Mouse (Mus musculus): Measurements from ENCODE around the gene Arhgap1. TPM values are rescaled to one million over a fixed set of nuclear protein-coding genes. Genes with fewer than 3 reads are reported as not detected.

Gene Arhgap1
- polyA plus RNA-seq, 1 experiment from 2014 or later = 149 TPM

DNA sequence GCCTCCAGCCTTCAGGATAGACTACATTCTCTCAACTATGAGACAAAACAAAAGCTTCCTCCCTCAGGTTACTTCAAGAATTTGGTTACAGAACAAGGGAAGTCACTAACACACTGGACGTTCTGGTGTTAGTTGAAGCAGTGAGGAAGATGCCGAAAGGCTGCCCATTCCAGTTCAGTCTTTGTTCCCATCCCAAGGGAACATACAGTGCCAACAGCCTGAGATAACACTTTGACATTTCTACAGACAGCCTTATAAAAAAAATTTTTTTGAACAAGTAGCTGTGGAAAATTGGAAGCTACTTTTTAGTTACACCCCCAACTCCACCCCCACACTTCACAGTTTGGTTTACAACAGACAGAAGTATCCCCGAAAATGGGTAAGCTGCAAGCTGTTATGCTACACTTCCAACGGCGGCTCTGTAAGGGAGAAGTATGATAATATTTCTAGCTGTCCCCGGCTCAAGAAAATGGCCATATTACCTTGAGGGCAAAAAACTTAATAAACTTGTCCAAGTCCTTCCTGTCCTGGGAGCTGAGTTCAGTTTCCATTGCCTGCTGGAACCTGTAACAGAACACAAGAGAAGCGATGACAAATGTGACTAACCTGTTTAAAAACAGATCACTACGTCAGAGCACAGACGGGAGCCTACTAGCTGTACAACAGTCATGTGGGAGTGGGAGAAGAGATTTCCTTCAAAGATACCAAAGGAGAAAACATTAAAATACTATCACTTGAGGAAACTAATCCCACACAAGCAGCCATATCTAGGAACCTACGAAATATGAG lies 46.0 kb downstream of the Arhgap1 start:
- Histone ChIP-seq H3K9me3 (ENCODE audit: control insufficient read depth, low read length) (no peaks in the 10 kb centered on the region), H3K36me3 (ENCODE audit: control insufficient read depth, insufficient read depth, low read length) (peaks cover 23% of the 10 kb centered on the region), H3K4me1 (replicated peaks; ENCODE audit: control insufficient read depth, insufficient read depth, low read length) (no peaks in the 10 kb centered on the region), H3K9ac (ENCODE audit: low read length) (no peak overlapping the region), H3K27ac (ENCODE audit: low read depth) (no peak overlapping the region), H3K27me3 (replicated peaks; ENCODE audit: control insufficient read depth, insufficient read depth, low read length) (no peaks in the 10 kb centered on the region), H3K4me2 (ENCODE audit: low read length) (no peak overlapping the region), H3K4me3 (ENCODE audit: low read depth, low read length) (no peak overlapping the region)
- WGBS = 89% methylated on average over 10 of the region's 10 CpGs
- DNase-seq (ENCODE audit: low spot score) = no peak
- no peak for ATAC-seq (replicated peaks; ENCODE audit: low FRiP score, low TSS enrichment, low read depth)

DNA sequence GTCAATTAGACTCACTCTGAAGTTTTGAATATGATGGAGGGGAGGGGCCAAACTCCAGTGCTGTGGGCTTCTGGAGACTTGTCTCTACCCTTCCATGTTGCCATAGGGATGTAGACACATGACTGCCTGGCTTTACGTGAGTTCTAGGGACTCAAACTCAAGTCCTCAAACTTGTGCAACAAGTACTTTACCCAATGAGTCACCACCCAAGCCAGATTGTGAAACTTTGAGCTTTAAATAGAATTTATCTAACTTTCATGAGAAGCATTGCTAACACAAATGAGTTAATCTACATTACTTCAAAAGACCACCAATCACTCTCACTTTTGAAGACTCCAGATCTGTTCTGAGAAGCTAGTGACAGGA lies 46.5 kb downstream of the Arhgap1 start:
- Histone ChIP-seq H3K9me3 (ENCODE audit: control insufficient read depth, low read length) (no peaks in the 10 kb centered on the region), H3K4me2 (ENCODE audit: low read length) (no peak overlapping the region), H3K9ac (ENCODE audit: low read length) (no peak overlapping the region), H3K4me1 (replicated peaks; ENCODE audit: control insufficient read depth, insufficient read depth, low read length) (no peaks in the 10 kb centered on the region), H3K4me3 (ENCODE audit: low read depth, low read length) (no peak overlapping the region), H3K36me3 (ENCODE audit: control insufficient read depth, insufficient read depth, low read length) (peaks cover 23% of the 10 kb centered on the region), H3K27me3 (replicated peaks; ENCODE audit: control insufficient read depth, insufficient read depth, low read length) (no peaks in the 10 kb centered on the region), H3K27ac (ENCODE audit: low read depth) (no peak overlapping the region)
- ATAC-seq (replicated peaks; ENCODE audit: low FRiP score, low TSS enrichment, low read depth) (no peak), DNase-seq (ENCODE audit: low spot score) (no peak)
- WGBS = 89% methylated on average over 1 of the region's 1 CpGs

DNA sequence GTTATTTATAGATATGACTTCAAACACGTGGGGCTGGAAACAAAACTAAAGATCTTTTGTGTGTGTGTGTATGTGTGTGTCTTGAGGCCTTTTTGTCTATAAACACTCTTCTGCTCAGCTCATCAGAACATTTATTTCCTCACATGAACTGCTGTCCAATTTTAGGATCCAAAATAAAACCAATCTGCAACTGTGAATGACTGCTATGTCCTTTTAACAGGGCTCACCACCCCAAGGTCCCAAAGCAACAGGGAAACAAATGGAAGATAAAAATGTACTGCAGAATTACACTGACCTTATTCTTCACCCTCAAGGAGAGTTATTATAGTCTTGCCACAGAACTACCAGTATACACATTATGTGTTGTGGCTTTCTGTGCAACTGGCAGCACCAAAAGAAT lies 49.6 kb downstream of the Arhgap1 start:
- peaks cover 12% of the 10 kb centered on the region for H3K36me3 ChIP-seq (ENCODE audit: control insufficient read depth, insufficient read depth, low read length)
- no peak overlapping the region for H3K4me2 ChIP-seq (ENCODE audit: low read length)
- 54% methylated on average over 1 of the region's 1 CpGs for WGBS
- no peaks in the 10 kb centered on the region for H3K4me1 ChIP-seq (replicated peaks; ENCODE audit: control insufficient read depth, insufficient read depth, low read length)
- no peak for DNase-seq (ENCODE audit: low spot score)
- H3K4me3 ChIP-seq (ENCODE audit: low read depth, low read length) = no peak overlapping the region
- no peak overlapping the region for H3K27ac ChIP-seq (ENCODE audit: low read depth)
- H3K27me3 ChIP-seq (replicated peaks; ENCODE audit: control insufficient read depth, insufficient read depth, low read length) = no peaks in the 10 kb centered on the region
- no peak overlapping the region for H3K9ac ChIP-seq (ENCODE audit: low read length)
- no peak for ATAC-seq (replicated peaks; ENCODE audit: low FRiP score, low TSS enrichment, low read depth)
- H3K9me3 ChIP-seq (ENCODE audit: control insufficient read depth, low read length) = no peaks in the 10 kb centered on the region

DNA sequence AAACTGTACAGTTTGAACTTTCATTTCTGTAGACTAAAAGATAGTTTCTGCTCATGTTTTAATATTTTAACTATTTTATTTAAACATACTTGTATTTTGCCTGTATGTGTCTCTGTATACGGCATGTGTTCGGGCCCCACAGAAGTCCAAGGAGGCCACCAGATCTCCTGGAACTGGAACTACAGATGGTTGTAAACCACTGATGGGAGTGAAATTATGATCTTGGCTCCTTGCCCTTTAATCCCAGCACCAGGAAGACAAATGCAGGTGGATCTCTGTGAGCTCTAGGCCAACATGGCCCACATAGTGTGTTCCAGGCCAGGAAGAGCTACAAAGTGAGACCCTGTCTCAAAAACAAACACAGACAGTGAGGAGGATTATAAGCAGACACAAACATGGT lies 51.7 kb downstream of the Arhgap1 start:
- Histone ChIP-seq H3K4me1 (replicated peaks; ENCODE audit: control insufficient read depth, insufficient read depth, low read length) (no peaks in the 10 kb centered on the region), H3K4me3 (ENCODE audit: low read depth, low read length) (no peak overlapping the region), H3K27ac (ENCODE audit: low read depth) (no peak overlapping the region), H3K36me3 (ENCODE audit: control insufficient read depth, insufficient read depth, low read length) (no peaks in the 10 kb centered on the region), H3K27me3 (replicated peaks; ENCODE audit: control insufficient read depth, insufficient read depth, low read length) (no peaks in the 10 kb centered on the region), H3K4me2 (ENCODE audit: low read length) (no peak overlapping the region), H3K9ac (ENCODE audit: low read length) (no peak overlapping the region), H3K9me3 (ENCODE audit: control insufficient read depth, low read length) (no peaks in the 10 kb centered on the region)
- 99% methylated on average over 2 of the region's 2 CpGs for WGBS
- ATAC-seq (replicated peaks; ENCODE audit: low FRiP score, low TSS enrichment, low read depth) (no peak), DNase-seq (ENCODE audit: low spot score) (no peak)

DNA sequence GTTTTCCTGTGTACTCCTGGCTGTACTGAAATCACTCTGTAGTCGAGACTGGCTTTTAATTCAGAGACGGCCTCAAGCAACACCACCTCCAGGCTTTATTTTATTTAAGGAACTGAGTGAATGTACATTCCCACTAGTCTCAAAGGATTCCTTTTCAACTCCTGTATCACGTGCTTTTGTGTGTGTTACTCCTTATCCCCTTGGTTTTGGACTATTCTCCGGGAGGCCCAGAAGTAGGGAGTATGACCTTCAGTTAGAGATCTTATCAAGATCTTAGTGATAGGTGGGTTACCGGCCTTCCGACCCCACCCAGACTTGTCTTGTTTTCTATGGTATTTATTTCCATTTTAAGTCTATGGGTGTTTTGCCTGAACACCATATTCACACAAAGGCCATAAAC lies 56.1 kb downstream of the Arhgap1 start:
- no peaks in the 10 kb centered on the region for H3K9me3 ChIP-seq (ENCODE audit: control insufficient read depth, low read length)
- no peak overlapping the region for H3K4me3 ChIP-seq (ENCODE audit: low read depth, low read length)
- H3K4me2 ChIP-seq (ENCODE audit: low read length) = no peak overlapping the region
- WGBS = 79% methylated on average over 6 of the region's 6 CpGs
- ATAC-seq (replicated peaks; ENCODE audit: low FRiP score, low TSS enrichment, low read depth) = no peak
- 0 out of 2 replicates have a peak, but pooled peaks cover 5% of the 10 kb centered on the region for H3K4me1 ChIP-seq (replicated peaks; ENCODE audit: control insufficient read depth, insufficient read depth, low read length)
- no peak for DNase-seq (ENCODE audit: low spot score)
- H3K9ac ChIP-seq (ENCODE audit: low read length) = no peak overlapping the region
- H3K36me3 ChIP-seq (ENCODE audit: control insufficient read depth, insufficient read depth, low read length) = no peaks in the 10 kb centered on the region
- H3K27ac ChIP-seq (ENCODE audit: low read depth) = no peak overlapping the region
- H3K27me3 ChIP-seq (replicated peaks; ENCODE audit: control insufficient read depth, insufficient read depth, low read length) = no peaks in the 10 kb centered on the region

DNA sequence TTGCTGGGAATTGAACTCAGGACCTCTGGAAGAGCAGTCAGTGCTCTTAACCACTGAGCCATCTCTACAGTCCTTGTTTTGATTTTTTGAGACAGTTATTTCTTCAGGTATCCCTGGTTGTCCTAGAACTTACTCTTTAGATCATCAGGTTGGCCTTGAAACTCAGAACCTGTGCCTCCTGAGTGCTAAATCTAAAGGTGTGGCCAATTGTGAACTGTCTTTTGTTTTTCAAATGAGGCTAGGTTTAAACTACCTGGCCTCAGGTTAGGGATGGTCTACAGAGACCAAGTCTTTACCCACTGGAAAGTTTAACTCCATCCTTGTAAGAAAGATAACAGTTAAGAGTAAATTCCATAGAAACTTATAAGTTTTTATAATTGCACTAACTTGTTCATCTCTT lies 56.8 kb downstream of the Arhgap1 start:
- Histone ChIP-seq H3K4me2 (ENCODE audit: low read length) (no peak overlapping the region), H3K4me3 (ENCODE audit: low read depth, low read length) (no peak overlapping the region)
- no peak for ATAC-seq (replicated peaks; ENCODE audit: low FRiP score, low TSS enrichment, low read depth)

DNA sequence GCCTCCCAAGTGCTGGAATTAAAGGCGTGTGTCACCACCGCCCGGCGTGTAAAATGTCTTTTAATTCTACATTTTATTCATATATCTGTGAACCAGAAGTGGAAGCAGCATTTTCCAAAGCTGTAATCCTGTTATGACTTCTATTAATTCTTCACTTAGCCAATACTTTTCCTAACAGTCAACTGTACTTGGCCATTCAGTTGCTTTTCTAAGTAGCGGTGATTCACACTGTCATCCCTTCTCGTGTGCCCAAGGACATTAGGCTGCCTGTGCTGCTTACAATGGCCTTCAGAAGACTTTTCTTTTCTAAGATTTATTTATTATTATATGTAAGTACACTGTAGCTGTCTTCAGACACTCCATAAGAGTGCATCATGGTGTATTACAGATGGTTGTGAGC lies 58.7 kb downstream of the Arhgap1 start:
- Histone ChIP-seq H3K36me3 (ENCODE audit: control insufficient read depth, insufficient read depth, low read length) (no peaks in the 10 kb centered on the region), H3K27ac (ENCODE audit: low read depth) (no peak overlapping the region), H3K4me1 (replicated peaks; ENCODE audit: control insufficient read depth, insufficient read depth, low read length) (peaks cover 12% of the 10 kb centered on the region; the same call in 1 of the 2 replicates), H3K4me3 (ENCODE audit: low read depth, low read length) (no peak overlapping the region), H3K9me3 (ENCODE audit: control insufficient read depth, low read length) (no peaks in the 10 kb centered on the region), H3K4me2 (ENCODE audit: low read length) (no peak overlapping the region), H3K9ac (ENCODE audit: low read length) (no peak overlapping the region), H3K27me3 (replicated peaks; ENCODE audit: control insufficient read depth, insufficient read depth, low read length) (no peaks in the 10 kb centered on the region)
- DNase-seq (ENCODE audit: low spot score) (no peak), ATAC-seq (replicated peaks; ENCODE audit: low FRiP score, low TSS enrichment, low read depth) (no peak)
- 92% methylated on average over 6 of the region's 6 CpGs for WGBS

More for the DNA sequence above, 56.8 kb downstream of the Arhgap1 start:
- no peak overlapping the region for H3K9ac ChIP-seq (ENCODE audit: low read length)
- H3K4me1 ChIP-seq (replicated peaks; ENCODE audit: control insufficient read depth, insufficient read depth, low read length) = peaks cover 7% of the 10 kb centered on the region; the same call in 1 of the 2 replicates
- H3K36me3 ChIP-seq (ENCODE audit: control insufficient read depth, insufficient read depth, low read length) = no peaks in the 10 kb centered on the region
- no peaks in the 10 kb centered on the region for H3K9me3 ChIP-seq (ENCODE audit: control insufficient read depth, low read length)
- no peak overlapping the region for H3K27ac ChIP-seq (ENCODE audit: low read depth)
- H3K27me3 ChIP-seq (replicated peaks; ENCODE audit: control insufficient read depth, insufficient read depth, low read length) = no peaks in the 10 kb centered on the region
- DNase-seq (ENCODE audit: low spot score) = no peak

DNA sequence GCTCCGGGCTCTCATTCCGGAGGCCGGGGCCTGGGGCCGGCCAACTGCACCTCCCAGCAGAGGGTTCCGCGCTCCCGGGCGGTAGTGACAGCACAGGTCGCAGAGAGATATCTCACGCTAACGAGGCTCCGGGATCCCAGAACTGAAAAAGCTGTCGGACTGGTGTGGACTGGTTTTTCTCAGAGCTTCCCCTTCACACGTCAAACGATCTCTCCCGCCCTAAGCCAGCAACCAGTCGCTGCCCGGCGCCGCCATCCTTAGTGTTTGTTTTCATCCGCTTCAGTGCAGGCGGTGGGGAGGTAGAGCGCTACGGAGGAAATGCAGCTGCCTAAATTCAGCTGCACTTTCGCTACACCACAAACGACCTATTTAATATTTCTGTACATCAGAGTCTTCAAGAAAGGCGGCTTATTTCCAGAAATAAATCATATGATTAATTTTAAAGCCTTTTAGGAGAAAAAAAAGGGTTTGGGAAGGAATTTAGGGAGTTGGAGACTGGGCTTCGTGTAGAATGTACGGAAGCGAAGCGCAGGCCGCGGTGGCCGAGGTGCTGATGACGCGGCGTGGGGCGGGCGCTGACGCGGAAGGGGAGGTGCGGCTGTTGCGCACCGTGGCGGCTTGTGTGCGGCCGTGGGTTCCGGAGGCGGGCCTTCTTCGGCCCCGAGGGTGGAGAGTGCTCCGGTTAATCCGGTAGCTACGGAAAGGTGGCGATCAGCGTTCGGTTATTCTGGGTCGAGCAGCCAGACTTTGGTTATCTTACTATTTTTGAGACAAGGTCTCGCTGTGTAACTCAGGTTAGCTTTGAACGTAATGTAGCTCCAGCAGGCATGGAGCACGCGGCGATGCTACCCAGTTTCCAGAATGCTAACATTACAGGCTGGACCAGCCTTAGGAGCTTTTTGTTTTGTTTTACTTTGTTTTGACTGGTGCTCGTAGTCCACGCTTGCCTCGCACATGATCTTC lies 60.9 kb downstream of the Arhgap1 start, which contains the start of the genes Atg13 and Harbi1:
Atg13 (minus strand) TSS at position 305 of the 963 bp plus-strand sequence.
Harbi1 (plus strand) TSS at position 581 of the 963 bp plus-strand sequence.
- peak within 1 kb of the TSS; percentile 69 for H3K9ac ChIP-seq (ENCODE audit: low read length)
- H3K36me3 ChIP-seq (ENCODE audit: control insufficient read depth, insufficient read depth, low read length) = no peaks in the 10 kb centered on the region
- peak within 1 kb of the TSS; percentile 74 for H3K27ac ChIP-seq (ENCODE audit: low read depth)
- peak within 1 kb of the TSS; percentile 62 for H3K4me2 ChIP-seq (ENCODE audit: low read length)
- no peaks in the 10 kb centered on the region for H3K27me3 ChIP-seq (replicated peaks; ENCODE audit: control insufficient read depth, insufficient read depth, low read length)
- H3K4me3 ChIP-seq (ENCODE audit: low read depth, low read length) = peak within 1 kb of the TSS; percentile 72
- under 1% methylated on average over 66 of the region's 66 CpGs for WGBS
- DNase-seq (ENCODE audit: low spot score) (peak; percentile 96), ATAC-seq (replicated peaks; ENCODE audit: low FRiP score, low TSS enrichment, low read depth) (peak; percentile 96)
- no peaks in the 10 kb centered on the region for H3K9me3 ChIP-seq (ENCODE audit: control insufficient read depth, low read length)
- peaks cover 12% of the 10 kb centered on the region; the same call in 1 of the 2 replicates for H3K4me1 ChIP-seq (replicated peaks; ENCODE audit: control insufficient read depth, insufficient read depth, low read length)
